Mouse (Mus musculus) CD4-positive helper T cell, adult 2 months (primary cell): ENCODE data around the gene 4932438H23Rik.

Experiments
- DNase-seq: peaks from one replicate; pipeline ENCODE4 v3.0.0-alpha.2; 2012; ENCODE audit warnings: low read depth, missing footprints, low spot score

The 4932438H23Rik gene

DNA sequence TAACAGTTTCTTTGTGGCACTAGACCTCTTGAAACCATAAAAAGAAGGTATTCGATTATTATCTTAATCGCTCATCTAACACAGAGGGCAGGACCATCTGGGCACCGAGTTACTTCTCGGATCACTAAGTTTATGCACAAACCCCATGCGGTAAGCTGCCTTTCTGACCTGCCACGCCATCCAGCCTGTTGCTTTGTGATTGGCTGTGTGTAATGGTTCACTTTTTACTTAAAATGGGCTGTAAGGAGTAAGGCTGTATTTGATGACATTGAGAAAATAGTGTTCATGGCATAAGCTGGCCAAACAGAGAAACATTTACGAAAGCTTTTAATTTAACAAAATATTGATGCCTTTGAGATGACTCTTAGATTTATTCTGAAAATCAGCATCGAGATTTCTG, at the start of gene 4932438H23Rik:
Gene 4932438H23Rik, minus strand, starts transcription at position 101 of the 400 bp plus-strand sequence.
- DNase-seq: no peak

DNA sequence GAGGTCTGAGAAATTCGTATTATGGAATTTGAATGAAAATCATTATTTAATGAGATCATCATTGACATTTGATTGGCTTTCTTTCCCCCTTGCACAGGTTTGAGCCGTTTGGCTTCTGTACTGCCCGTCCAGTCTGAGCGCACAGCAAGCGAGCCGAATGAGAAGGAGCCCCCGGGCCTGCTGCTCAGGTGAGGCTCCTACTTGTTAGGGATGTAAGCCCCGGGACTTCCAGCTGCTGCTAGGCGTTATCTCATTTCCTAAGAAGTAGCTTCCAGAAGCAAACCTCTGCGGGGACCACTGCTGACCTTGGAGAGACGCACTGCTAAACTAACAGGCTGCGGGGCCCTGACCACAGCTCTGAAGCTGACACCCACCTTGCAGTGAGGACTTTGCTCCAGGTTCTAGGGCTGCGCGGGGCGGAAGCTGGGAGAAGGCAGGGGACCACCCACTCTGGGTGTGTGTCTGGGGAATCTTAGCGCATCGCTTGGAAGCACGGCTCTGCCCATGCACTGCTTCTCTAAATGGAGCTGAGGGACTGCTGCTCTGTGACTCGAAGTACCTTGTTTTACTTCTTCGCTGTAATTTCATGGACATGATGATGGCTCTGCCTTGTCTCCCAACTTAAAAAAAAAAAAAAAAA, 46.2 kb upstream of the 4932438H23Rik start:
- DNase-seq: no peak

DNA sequence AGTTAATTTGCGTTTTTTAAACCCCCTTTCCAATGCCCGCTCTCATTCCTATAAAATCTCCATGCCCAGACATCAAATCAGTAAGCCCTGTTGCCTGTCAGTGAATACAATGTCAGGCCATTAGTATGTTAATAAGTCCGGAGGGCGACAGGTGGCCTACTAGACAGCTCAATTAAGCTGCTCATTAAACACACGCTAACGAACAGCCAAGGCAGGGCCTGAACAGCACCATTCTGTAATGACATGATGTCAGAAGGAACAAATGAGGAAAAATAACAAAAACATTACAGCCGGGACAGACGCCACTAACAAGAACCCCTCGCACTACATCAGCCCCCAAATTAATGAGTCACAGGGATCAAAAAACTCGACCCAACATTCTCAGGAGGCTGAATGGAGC, 45.5 kb upstream of the 4932438H23Rik start:
- no peak for DNase-seq

DNA sequence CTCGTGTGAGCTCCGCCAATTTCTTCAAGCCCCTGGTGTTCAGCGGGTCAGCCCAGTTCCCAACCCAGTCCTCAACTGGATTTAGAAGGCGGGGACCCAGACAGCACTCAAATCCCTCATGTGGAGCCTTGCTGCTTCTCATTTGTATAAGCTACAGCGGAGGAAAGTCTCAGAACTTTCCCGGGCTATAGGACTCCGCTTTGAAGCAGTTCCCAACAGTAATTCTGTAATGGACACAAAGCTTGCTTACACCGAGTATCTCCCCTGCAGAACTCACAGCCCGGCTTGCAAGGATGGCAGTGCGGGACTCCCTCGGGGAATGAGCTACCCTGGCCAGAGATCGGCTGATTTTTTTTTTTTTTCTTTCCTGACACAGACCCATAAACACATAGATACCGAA, 45.1 kb upstream of the 4932438H23Rik start:
- no peak for DNase-seq

DNA sequence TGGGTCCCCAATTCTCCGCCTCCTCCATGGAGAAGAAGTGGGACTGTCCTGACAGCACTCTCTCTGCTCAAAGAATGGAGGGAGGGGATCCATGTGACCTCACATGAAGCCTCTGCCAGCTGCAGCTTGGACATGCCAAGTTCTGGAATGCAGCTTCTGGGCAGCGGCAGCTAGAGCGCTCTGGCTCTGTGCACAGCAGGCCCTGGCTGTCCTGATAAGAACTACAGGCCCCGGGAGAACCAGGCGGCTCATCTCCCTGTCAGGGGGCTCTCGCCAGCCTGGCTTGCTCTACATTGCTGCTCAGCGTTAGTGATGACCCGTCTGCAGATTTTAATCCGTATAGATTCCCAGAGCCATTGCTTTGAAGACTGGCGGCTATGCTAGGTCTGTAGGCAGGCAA, 44.6 kb upstream of the 4932438H23Rik start:
- no peak for DNase-seq

DNA sequence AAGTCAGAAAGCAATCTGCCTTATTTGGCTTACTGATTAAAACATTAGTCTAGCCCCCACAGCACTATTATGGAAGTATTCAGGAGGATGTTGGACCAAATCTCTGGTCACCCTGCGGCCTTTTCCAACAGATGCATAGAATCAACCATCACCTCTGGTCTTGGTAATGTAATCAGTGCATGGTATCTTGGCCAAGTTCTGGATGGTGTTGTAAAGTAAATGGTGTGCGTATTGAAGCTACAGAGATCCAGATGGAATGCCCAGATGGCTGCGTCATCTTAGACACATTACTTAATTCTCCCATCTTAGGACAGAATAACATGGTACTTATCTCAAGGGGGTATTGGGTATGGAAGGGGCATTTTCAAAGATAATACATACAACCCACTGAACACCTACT, 43.8 kb upstream of the 4932438H23Rik start:
- DNase-seq: no peak

DNA sequence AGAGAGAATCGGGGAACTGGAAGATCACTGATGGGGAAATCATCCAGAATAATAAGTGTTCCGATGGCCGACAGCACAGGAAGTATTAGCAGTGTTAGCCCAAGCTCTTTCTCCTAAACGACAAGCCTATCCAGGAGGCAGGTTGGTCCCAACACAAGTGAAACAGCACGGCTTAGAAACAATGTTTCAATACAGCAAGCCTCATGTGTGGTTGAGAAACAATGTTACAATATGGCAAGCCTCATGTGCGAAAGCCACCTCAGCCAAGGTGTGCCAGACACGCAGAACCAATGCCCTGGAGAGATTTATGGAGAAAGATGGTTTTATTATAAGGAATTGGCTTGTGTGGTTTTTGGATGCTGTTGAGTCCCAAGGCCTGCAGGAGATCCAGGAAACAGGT, 43.2 kb upstream of the 4932438H23Rik start:
- DNase-seq: no peak

DNA sequence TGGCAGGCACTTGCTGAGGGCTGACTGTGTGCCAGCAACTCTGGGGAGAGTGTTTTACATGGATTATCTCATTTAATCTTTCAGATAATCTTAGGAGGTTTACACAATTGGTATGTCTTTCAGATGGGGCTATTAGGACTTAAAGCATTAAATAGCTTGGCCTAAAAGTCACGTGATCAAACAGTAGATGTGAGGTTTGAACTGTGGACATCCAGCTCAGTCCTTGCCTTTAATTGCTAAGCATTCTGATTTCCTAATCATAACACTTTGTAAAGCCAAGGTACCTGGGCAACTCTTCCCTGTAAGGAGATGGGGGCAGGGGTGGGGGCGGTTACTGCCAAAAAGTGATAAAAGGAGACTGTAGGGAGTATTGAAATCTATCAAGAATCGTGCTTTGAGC, 41.7 kb upstream of the 4932438H23Rik start:
- no peak for DNase-seq

DNA sequence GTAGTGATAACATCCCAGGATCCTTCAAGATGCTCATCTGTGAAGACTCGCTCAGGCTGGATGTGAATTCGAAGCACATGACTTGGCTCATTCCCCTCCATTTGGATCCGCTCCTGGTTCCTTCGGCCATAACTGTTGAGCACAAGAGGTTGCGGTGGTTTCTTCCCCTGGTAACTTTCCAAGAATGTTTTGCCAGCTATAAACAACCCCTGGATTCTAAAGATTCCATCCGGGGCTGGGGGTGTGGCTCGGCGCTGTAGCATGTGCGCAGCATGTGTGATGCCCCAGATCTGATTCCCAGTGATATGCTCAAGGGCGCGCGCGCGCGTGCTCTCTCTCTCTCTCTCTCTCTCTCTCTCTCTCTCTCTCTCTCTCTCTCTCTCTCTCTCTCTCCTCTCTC, 35.0 kb upstream of the 4932438H23Rik start:
- DNase-seq: no peak

DNA sequence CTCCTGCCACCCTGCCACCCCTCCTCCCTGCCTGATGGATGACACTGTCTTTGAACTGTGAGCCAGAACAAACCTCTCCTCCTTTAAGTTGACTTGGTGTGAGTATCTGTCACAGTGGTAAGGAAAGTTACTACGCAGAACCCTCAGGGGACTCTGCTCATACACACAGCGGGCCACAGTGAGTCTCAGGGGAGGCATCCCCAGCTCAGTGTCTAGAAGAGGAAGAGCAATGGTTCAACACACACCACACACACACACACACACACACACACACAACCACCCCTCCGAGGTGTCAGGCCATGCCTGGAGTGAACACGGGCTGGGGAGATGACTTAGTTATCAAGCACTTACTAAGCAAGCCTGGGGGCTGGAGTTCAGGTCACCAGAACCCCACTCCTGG, 33.5 kb upstream of the 4932438H23Rik start:
- no peak for DNase-seq

DNA sequence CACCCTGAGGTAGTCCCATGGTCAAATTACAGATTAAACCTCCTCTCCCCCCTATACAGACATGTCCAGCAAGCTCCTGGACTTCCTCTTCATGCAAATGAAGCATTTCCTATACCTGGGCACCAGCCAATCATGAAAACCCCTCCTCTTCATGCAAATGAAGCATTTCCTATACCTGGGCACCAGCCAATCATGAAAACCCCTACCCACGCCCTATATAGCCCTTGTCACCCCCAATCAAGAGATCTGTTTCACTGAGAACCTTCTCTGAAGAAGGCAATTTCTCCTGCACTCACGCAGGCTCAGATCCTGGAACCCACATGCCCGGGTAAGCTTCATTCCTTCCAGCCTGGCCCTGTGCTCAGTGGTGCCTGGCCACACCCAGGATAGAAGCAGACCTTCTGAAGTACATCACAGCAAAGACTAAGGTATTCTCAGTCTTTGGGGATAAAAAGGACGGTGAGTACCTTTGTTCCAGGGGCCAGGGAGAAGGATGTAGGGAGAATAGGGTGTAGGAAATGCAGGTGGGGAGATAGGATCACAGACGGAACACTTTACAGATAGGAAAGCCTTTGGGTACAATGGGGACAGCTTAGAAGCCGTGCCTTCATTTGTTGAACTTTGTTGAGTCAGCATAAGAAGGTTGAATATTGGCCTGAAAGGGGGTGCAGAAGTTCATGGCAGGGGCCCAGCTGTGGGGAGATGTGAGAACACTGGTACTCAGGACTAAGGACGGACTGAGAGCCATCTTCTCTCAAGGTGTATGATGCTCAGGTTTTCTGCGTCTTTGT, 32.0 kb upstream of the 4932438H23Rik start:
- no peak for DNase-seq

DNA sequence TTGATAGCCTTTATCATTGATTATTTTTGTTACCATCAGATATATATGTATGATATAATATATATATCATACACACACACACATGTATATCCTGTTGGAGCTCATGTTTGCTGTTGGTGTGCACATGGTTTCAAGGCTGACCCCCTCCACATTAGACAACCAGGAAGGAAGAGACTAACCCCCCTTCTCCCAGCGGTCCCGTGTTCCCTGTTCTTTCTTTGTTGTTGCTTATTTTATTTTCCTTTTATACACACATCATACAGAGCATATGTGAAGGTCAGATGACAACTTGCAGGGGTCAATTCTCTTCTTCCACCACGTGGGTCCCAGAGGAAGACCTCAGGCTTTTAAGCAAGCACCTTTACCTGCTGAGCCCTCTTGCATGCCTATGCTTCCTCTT, 29.3 kb upstream of the 4932438H23Rik start:
- no peak for DNase-seq

DNA sequence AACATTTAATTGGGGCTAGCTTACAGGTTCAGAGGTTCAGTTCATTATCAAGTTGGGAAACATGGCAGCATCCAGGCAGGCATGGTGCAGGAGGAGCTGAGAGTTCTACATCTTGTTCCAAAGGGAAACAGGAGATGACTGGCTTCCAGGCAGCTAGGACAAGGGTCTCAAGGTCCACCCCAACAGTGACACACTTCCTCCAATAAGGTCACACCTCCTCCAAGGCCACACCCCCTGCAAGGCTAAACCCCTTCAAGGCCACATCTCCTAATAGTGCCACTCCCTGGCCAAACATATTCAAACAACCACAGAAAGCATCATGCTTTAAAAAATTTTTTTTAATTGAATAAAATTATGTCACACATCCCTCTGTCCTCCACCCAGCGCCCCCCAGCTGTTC, 28.9 kb upstream of the 4932438H23Rik start:
- DNase-seq: no peak

DNA sequence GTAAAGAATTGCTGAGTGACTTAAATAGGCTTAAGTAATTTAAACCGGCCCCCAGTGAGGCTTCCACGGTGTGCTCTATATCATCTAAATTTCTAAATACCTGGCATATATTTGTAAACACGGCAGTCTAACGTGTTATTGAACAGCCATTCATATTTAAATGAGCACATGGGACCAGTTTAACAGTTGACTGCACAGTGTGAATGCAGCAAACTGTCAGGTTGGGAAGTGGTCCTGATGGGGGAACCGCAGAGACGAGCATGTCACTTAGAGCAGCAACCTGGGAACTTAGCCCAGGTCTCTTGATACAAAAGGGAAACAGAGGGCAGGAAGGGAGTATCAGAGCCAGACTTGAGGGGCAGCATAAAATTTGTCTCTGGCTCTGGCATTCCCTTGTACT, 25.0 kb upstream of the 4932438H23Rik start:
- no peak for DNase-seq

DNA sequence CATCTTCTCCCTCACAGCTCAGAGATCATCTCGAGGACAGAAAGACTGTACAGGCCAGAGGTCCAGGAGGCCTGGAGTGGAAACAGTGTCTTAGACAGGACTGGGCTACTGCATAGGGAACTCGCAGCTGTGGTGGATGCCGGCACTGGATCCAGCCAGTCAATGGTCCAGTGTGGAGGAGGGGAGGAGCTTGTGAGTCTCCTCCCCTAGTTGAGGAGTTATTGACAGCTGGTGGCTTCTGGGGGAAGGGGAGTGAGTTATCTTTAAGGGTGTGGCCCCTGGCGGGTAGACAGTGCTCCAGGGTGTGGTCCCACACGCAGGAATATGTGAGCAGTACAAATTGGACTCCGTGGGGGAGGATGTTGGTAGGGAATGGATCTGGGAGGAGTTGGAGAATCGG, 21.8 kb upstream of the 4932438H23Rik start:
- DNase-seq: no peak

DNA sequence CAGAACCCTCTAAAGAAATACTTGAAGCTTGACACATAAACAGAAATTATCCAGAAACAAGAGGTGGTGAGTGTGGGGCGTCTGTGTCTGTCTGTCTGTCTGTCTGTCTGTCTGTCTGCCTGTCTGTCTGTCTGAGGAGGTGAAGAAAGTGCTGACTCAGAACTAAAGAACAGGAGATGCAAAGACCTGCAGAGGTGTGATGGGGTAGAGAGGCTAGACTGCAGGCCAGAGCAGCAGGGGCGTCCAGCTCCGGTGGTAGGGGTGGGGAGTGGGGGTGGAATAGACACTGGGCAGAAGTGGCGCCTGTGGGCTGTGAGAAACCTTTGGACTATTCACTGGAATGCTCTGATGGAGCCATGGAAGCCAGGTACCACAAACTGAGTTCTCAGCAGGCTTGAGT, 21.1 kb upstream of the 4932438H23Rik start:
- DNase-seq: no peak

DNA sequence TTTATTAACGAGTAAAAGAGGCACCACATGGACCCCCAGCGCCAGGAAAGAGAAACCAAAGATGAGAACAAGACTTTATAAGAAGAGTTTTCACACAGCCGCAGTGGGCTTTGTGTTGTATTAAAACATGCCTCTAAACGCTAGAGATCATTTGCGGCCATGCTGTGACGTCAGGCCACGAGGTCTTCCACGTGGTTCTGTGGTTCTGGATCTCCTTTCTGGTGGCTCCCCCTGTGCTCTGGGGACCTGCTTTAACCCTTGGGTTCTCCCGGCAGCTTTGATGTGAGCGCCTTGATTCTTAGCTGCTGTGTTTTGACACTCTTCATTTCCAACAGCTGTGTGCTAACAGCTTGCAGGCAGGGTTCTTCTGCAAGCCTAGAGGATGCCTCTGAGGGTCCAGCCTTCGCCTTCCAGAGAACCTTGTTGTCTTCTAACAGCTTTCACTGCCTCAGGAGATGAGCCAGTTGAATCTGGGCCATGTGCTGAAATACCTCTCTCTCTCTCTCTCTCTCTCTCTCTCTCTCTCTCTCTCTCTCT, 16.1 kb upstream of the 4932438H23Rik start:
- DNase-seq: no peak

DNA sequence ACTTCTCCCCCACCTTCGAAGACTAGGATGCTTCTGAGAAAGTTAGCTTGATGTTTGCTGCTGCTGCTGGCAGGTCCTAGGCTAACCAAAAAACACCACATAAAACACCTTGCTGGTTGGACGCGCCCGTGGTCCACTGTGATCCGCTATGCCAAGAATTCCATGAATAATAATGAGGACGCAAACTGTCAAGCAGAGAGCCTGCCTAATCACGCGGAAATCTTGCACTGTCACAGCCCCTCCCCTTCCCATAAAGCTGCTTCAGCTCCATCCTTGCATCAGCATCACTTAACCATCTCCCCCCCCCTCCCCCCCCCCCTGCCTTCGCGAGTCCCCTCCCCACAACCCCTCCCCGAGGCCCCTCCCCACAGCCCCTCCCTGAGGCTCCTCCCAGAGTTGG, 12.7 kb upstream of the 4932438H23Rik start:
- no peak for DNase-seq

DNA sequence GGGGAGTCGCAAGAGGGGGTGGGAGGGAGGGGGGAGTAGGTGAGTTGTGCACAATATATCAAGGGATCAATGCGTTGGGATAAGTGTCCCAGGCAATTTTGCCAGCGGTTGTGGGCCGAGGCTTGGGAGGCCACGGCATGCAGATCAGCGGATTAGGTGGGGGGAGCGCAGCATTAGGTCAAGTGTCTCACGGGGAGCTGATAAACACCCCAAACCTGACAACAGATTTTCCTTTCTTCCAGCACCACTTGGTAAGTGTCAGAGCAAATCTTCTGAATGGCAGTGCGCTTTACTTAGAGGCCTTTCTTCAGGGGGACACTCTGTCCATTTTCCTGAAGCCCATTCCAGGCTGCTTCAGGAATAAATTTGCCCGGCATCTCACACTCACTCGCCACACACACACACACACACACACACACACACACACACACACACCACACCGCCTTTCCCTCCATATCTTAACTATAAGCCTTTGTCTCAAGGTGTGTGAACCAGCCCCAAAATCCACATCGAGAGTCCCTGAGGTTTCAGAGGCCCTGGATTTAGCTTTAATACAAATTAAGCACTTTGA, 10.6 kb upstream of the 4932438H23Rik start:
- no peak for DNase-seq

DNA sequence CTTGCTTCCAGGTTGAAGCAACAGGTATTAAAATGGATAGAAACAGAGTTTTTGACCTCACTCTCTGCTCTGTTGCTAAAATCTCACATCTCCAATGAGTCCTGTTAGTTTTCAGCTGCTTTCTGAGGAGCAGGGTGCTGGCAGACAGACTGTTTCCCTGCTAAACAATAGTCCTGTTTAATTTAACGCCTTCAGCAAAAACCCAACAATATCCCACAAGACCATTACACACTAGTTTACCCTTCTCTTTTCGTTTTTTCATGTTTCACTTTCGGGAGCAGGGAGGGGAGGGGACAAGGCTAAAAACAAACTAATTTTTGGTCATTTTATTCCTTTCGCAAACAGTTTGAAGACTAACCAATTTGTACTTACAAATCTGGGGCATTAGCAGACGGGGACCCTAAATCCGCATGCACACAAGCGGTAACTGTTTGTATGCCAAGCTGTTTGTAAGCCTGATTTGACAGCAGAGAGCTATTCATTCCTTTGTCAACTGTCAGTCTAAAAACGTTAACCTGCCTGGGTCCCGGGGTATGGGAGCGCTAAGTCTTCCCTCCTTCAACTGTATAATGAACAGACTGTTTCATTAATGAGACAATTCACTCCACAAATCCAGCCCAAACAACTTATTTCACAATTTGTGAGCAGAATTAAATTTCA, 10.0 kb upstream of the 4932438H23Rik start:
- DNase-seq: no peak

DNA sequence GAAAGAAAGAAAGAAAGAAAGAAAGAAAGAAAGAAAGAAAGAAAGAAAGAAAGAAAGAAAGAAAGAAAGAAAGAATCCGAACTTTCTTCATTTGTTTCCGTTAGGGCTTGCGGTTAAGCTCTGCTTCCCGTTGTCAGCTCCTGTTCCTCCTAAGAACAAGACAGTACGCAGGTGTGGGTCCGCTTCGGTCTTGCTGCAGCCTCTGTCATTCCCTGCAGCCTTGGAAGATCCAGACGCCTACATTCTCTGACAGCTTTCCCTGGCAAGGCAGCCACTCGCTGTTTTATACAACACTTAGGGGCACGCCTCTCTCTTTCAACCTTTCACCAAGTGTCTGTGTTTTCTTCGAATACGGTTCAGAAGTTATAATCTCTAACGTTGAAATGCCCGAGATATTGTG, 8.5 kb upstream of the 4932438H23Rik start:
- no peak for DNase-seq

DNA sequence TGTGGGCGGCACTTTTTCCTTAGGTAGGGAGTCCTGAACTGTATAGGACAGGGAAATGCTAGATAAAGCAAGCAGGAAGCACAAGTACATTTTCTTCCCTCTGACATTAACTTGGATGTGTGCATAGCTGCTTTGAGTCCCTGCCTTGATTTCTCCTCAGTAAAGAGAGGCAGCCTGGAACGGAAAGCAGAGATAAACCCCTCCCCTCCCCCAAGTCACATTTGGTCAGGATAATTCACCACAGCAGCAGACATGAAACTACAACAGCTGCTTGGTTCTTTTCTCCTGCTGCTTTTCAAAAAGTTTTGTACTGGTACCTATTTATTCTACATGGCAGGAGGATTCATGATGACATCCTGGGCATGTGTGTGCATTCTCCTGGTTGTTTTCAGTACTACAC, 5.6 kb upstream of the 4932438H23Rik start:
- DNase-seq: no peak
